Mouse (Mus musculus) brain, embryonic 14.5 days (tissue): Measurements from ENCODE around the gene Gm45713. TPM values are rescaled to one million over a fixed set of nuclear protein-coding genes. Genes with fewer than 3 reads are reported as not detected.

Experiments used
- DNase-seq: peaks from one replicate; pipeline ENCODE4 v3.0.0-alpha.2; 2011; ENCODE audit warnings: low read depth
- CTCF ChIP-seq: fragments of 200-500 bp; IDR thresholded peaks from 2 replicates; pipeline ENCODE4 v1.5.1; 2012; ENCODE audit warnings: inconsistent platforms, mild to moderate bottlenecking, moderate library complexity, borderline replicate concordance; ENCODE audit not compliant: insufficient read depth, insufficient read length; ENCODE audit errors: extremely low read depth
- POLR2A ChIP-seq: fragments of 200-500 bp; IDR thresholded peaks from 2 replicates; pipeline ENCODE4 v1.6.1; 2012; ENCODE audit warnings: mild to moderate bottlenecking, inconsistent platforms, borderline replicate concordance; ENCODE audit not compliant: poor library complexity, insufficient read depth, insufficient read length, severe bottlenecking; ENCODE audit errors: extremely low read depth
- polyA plus RNA-seq: library from polyadenylated mRNA; depleted of rRNA; stranded (reverse); fragments of >200 nt; gene quantifications from 2 replicates; pipeline ENCODE4 v1.2.3, GENCODE M21; 2012; rRNA removed

Gm45713 gene
- polyA plus RNA-seq, 1 experiment, result 0.31 TPM

GRCm38 (mm10) chr7:45088597-45088996, 47.4 kb downstream of the Gm45713 start:
- no peak for DNase-seq
- TF ChIP-seq POLR2A (no peak), CTCF (no peak)

- DNase-seq, result no peak
- no peak for TF ChIP-seq POLR2A
- no peak for TF ChIP-seq CTCF
These were observed 49.9 kb downstream of the Gm45713 start for GRCm38 (mm10) chr7:45086084-45086483.

GRCm38 (mm10) chr7:45083300-45083890, 52.6 kb downstream of the Gm45713 start:
- DNase-seq, result no peak
- no peak for TF ChIP-seq POLR2A
- no peak for TF ChIP-seq CTCF

- no peak for TF ChIP-seq CTCF
- no peak for TF ChIP-seq POLR2A
- DNase-seq, result peak; percentile 45
These were observed 53.4 kb downstream of the Gm45713 start for GRCm38 (mm10) chr7:45082401-45083299.

- DNase-seq, result peak; percentile 17
- no peak for TF ChIP-seq POLR2A
- TF ChIP-seq CTCF, result no peak
These were observed 55.0 kb downstream of the Gm45713 start for GRCm38 (mm10) chr7:45081016-45081415.

- peak; percentile 95 for DNase-seq
- peak; percentile 97 for TF ChIP-seq CTCF
- no peak for TF ChIP-seq POLR2A
These were observed 56.2 kb downstream of the Gm45713 start for GRCm38 (mm10) chr7:45079856-45080255.

GRCm38 (mm10) chr7:45078513-45078912, 57.5 kb downstream of the Gm45713 start:
- no peak for TF ChIP-seq POLR2A
- peak; percentile 90 for TF ChIP-seq CTCF
- peak; percentile 80 for DNase-seq

- TF ChIP-seq POLR2A (no peak), CTCF (no peak)
- DNase-seq, result no peak
These were observed 58.2 kb downstream of the Gm45713 start for GRCm38 (mm10) chr7:45077829-45078228.

DNA sequence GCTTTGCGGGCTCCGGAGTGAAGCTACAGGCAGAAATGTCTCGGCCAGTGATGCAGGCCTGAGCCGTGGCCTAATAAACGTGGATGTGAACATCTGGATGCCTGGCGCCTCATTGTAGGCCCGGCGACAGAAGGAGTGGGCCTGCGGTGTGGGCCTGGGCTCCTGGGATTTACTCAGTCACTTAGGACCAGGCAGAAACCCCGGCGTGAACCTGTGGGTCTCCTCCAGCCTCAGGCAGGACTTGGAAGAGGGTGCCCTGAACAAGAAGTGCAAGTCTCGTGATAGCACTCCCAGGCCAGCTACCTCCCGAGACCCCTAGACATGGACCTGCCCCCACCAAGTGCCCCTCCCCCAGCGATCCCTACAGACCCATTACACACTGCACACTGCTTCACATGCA, 58.7 kb downstream of the Gm45713 start:
- TF ChIP-seq POLR2A (no peak), CTCF (no peak)
- no peak for DNase-seq

DNA sequence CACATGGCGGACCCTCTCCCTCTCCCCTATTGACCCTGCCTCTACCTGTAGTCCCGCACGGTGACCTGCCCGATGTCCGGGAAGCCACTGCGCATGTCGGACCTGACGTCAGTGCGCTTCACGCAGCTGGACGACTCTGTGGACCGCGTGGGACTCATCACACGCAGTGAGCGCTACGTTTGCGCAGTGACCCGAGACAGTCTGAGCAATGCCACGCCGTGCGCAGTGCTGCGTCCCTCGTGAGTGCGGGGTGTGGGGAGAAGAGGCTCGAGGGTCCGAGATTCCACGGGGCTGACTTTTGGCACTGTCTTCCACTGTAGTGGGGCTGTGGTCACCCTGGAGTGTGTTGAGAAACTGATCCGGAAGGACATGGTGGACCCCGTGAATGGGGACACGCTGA, 59.5 kb downstream of the Gm45713 start:
- no peak for TF ChIP-seq POLR2A
- no peak for TF ChIP-seq CTCF
- no peak for DNase-seq

Other genes starting within 250 kb of the Gm45713 start
- 205 and 206 TPM in 2 replicates for gene Med25, start 243.5 kb downstream of the Gm45713 start, polyA plus RNA-seq
- gene Fuz, start 240.2 kb downstream of the Gm45713 start, polyA plus RNA-seq, result 29.7 and 47.4 TPM in 2 replicates
- gene Ap2a1, start 206.7 kb downstream of the Gm45713 start, polyA plus RNA-seq, result 165 and 185 TPM in 2 replicates
- 0.04 and 0.05 TPM in 2 replicates for gene Tsks, start 193.0 kb downstream of the Gm45713 start, polyA plus RNA-seq
- gene Cpt1c, start 161.4 kb downstream of the Gm45713 start, polyA plus RNA-seq, result 102 and 135 TPM in 2 replicates
- 824 and 992 TPM in 2 replicates for gene Prmt1, start 149.7 kb downstream of the Gm45713 start, polyA plus RNA-seq
- gene Irf3, start 138.6 kb downstream of the Gm45713 start, polyA plus RNA-seq, result 84.4 and 130 TPM in 2 replicates
- gene Bcl2l12, start 137.5 kb downstream of the Gm45713 start, polyA plus RNA-seq, result 20.5 and 33.9 TPM in 2 replicates
- 125 and 147 TPM in 2 replicates for gene Scaf1, start 119.9 kb downstream of the Gm45713 start, polyA plus RNA-seq
- gene Rras, start 118.3 kb downstream of the Gm45713 start, polyA plus RNA-seq, result 18.2 and 20.7 TPM in 2 replicates
- 10.5 and 39.1 TPM in 2 replicates for gene Prr12, start 83.3 kb downstream of the Gm45713 start, polyA plus RNA-seq
- 81.9 and 84.1 TPM in 2 replicates for gene Nosip, start 73.8 kb downstream of the Gm45713 start, polyA plus RNA-seq
- 25.0 and 30.6 TPM in 2 replicates for gene Prrg2, start 73.6 kb downstream of the Gm45713 start, polyA plus RNA-seq
- 68.2 and 101 TPM in 2 replicates for gene Rcn3, start 44.0 kb downstream of the Gm45713 start, polyA plus RNA-seq
- gene Fcgrt, start 32.4 kb downstream of the Gm45713 start, polyA plus RNA-seq, result 11.7 and 17.3 TPM in 2 replicates
- 421 and 634 TPM in 2 replicates for gene Rps11, start 11.8 kb downstream of the Gm45713 start, polyA plus RNA-seq
- gene Rpl13a, start 7.5 kb downstream of the Gm45713 start, polyA plus RNA-seq, result 2,550 and 2,843 TPM in 2 replicates
- 6.2 and 9.0 TPM in 2 replicates for gene Flt3l, start 201 bp upstream of the Gm45713 start, polyA plus RNA-seq
- 130 and 151 TPM in 2 replicates for gene Pih1d1, start 18.1 kb upstream of the Gm45713 start, polyA plus RNA-seq
- 26.4 and 34.2 TPM in 2 replicates for gene Aldh16a1, start 18.4 kb upstream of the Gm45713 start, polyA plus RNA-seq
- 6.7 and 25.8 TPM in 2 replicates for gene Slc17a7, start 27.7 kb upstream of the Gm45713 start, polyA plus RNA-seq
- gene Gfy, start 43.3 kb upstream of the Gm45713 start, polyA plus RNA-seq, result 0.04 and 0.12 TPM in 2 replicates
- gene Pth2, start 44.8 kb upstream of the Gm45713 start, polyA plus RNA-seq, result 0.25 and 0.30 TPM in 2 replicates
- 0.70 and 1.1 TPM in 2 replicates for gene Ccdc155, start 68.7 kb upstream of the Gm45713 start, polyA plus RNA-seq
- gene Dkkl1, start 75.9 kb upstream of the Gm45713 start, polyA plus RNA-seq, result 1.4 and 2.1 TPM in 2 replicates
- gene Tead2, start 79.5 kb upstream of the Gm45713 start, polyA plus RNA-seq, result 184 and 312 TPM in 2 replicates
- 1.4 and 1.5 TPM in 2 replicates for gene Cd37, start 102.9 kb upstream of the Gm45713 start, polyA plus RNA-seq
- 0.70 and 0.86 TPM in 2 replicates for gene Slc6a16, start 104.9 kb upstream of the Gm45713 start, polyA plus RNA-seq
- gene Slc6a21, start 141.3 kb upstream of the Gm45713 start, polyA plus RNA-seq, result 0.11 TPM in 1 of 2 replicates, not detected in the other
- gene Trpm4, start 197.5 kb upstream of the Gm45713 start, polyA plus RNA-seq, result 19.0 and 20.3 TPM in 2 replicates
- 0.48 and 1.3 TPM in 2 replicates for gene Hrc, start 199.1 kb upstream of the Gm45713 start, polyA plus RNA-seq
- 56.7 and 60.0 TPM in 2 replicates for gene Ppfia3, start 230.8 kb upstream of the Gm45713 start, polyA plus RNA-seq
- 15.7 and 17.6 TPM in 2 replicates for gene Lin7b, start 234.4 kb upstream of the Gm45713 start, polyA plus RNA-seq